Mouse (Mus musculus): ENCODE measurements around the gene Trip6.

DNA sequence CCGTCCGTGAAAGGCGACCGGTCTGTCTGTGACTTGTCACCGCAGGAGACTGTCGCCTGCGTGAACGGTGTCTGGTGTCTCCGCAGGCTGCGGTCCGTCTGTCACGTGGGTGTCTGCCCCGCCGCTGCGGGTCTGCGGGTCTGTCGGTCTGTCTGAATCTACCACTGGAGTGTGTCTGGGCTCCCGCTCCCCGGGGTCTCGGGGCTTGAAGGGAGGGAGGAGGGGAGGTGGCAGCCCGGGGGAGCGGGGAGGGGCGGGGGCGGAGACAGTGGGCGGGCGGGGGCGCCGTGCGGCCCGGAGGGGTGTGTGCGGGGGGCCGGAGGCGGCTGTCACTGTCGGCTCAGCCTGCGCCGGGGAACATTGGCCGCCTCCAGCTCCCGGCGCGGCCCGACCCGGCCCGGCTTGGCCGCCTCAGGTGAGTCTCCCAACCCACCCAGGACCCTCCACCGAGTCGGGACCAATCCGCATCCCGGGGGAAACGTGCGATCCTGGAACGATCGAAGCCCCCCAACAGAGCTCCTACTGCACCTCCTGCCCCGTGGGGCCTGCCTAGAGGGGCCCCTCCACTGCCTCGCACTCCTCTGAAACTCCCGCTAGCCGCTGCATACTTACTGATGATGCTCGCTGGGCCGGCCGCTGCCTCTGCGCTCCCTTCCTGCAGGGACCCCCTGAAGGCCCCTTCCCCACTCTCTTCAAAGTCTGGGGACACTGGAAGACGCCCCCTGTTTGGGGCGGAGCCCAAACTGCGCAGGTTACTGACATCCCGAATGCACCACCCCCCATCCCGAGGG, 26.1 kb downstream of the Trip6 start:
- TF ChIP-seq CTCF (IDR thresholded peaks at IDR 0.05; ENCODE audit: low read depth) (no peak), EP300 (IDR thresholded peaks at IDR 0.05; ENCODE audit: low read depth) (no peak)
